Mouse (Mus musculus) embryonic facial prominence, embryonic 15.5 days (tissue): Measurements from ENCODE around the gene Zkscan2. TPM values are rescaled to one million over a fixed set of nuclear protein-coding genes. Genes with fewer than 3 reads are reported as not detected.

Source experiments
- ATAC-seq: fragments of 200-750 bp; cut with Nextera tagmentation; 2 replicates; pipeline ENCODE4 v1.8.0; 2017; ENCODE audit warnings: low read depth, moderate TSS enrichment; ENCODE audit not compliant: insufficient number of reproducible peaks, low FRiP score, low TSS enrichment
- H3K27ac ChIP-seq: fragments of 300-500 bp; sonication (generic); replicated peaks from 2 replicates; pipeline ENCODE4 v1.5.1; 2015; ENCODE audit warnings: mild to moderate bottlenecking, inconsistent platforms
- H3K27me3 ChIP-seq: fragments of 300-500 bp; sonication (generic); 2 replicates; pipeline ENCODE4 v1.6.1; 2015; ENCODE audit warnings: inconsistent platforms
- H3K36me3 ChIP-seq: fragments of 300-500 bp; sonication (generic); 2 replicates; pipeline ENCODE4 v1.6.1; 2015; ENCODE audit warnings: mild to moderate bottlenecking, inconsistent platforms
- H3K4me1 ChIP-seq: fragments of 300-500 bp; sonication (generic); 2 replicates; pipeline ENCODE4 v1.6.1; 2015; ENCODE audit warnings: inconsistent platforms
- H3K4me2 ChIP-seq: fragments of 300-500 bp; sonication (generic); replicated peaks from 2 replicates; pipeline ENCODE4 v1.6.1; 2015; ENCODE audit warnings: mild to moderate bottlenecking, inconsistent platforms
- H3K4me3 ChIP-seq: fragments of 300-500 bp; sonication (generic); replicated peaks from 2 replicates; pipeline ENCODE4 v1.5.1; 2015; ENCODE audit warnings: mild to moderate bottlenecking, inconsistent platforms
- H3K9ac ChIP-seq: fragments of 300-500 bp; sonication (generic); 2 replicates; pipeline ENCODE4 v1.6.1; 2015; ENCODE audit warnings: inconsistent platforms
- H3K9me3 ChIP-seq: fragments of 300-500 bp; sonication (generic); replicated peaks from 2 replicates; pipeline ENCODE4 v1.6.1; 2016; ENCODE audit warnings: inconsistent platforms
- whole genome bisulfite sequencing: fragments of 180-500 bp; shearing (Covaris S2); methylation state at CpG from one replicate; pipeline ENCODE4 v1.1.7; 2015; 5-methylcytosine and 5-hydroxymethylcytosine counted together
- polyA plus RNA-seq: library from polyadenylated mRNA; unstranded; fragments of >200 nt; fragmentation: Nextera tagmentation; extraction: Ambion mirVana; gene quantifications from 2 replicates; pipeline ENCODE4 v1.2.1, GENCODE M21; 2015

Gene Zkscan2
- polyA plus RNA-seq, 1 experiment from 2014 or later, result 3.4 TPM

DNA sequence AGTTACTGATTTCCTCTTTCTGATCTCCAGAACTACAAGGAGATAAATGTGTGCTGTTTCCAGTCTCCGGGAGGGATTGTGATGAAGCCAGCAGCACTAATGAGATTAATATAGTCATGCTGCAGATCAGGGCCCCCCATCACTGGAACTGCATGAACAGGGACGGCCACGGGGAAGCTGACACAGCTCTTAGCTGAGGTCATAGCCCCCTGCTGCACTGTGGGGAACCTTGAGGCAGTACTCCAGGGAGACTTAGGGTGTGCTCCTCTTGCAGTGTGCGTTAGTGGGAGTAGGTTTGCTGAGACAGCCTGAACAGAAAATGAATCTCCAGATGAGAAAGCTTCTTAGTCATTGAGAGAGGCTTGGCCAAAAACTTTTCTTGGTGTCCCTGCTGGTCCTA lies 69.0 kb downstream of the Zkscan2 start:
- WGBS, result 58% methylated on average over 4 of the region's 4 CpGs

DNA sequence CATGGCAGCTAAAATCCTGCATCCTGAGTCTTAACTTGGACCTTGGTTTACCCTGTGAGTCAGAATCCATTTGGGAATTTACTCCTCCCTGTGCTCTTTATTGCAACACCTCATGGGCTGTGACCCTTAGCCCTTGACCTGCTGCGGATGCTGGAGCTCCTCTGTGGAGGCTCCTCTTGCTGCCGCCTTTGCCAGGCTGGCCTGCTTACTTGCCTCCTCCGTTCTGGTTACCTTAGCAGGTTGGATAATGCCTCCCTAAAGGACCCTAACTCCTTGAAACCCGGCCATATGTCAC lies 69.9 kb downstream of the Zkscan2 start:
- Histone ChIP-seq H3K27me3 (no peaks in the 10 kb centered on the region), H3K36me3 (peaks cover 13% of the 10 kb centered on the region), H3K4me3 (no peak overlapping the region), H3K4me1 (no peaks in the 10 kb centered on the region), H3K9ac (no peak overlapping the region), H3K27ac (no peak overlapping the region), H3K9me3 (no peaks in the 10 kb centered on the region), H3K4me2 (no peak overlapping the region)
- no peak for ATAC-seq
- 88% methylated on average over 4 of the region's 4 CpGs for WGBS

More for the DNA sequence above, 69.0 kb downstream of the Zkscan2 start:
- Histone ChIP-seq H3K36me3 (peaks cover 13% of the 10 kb centered on the region; the same call in 1 of the 2 replicates), H3K27ac (no peak overlapping the region), H3K4me2 (no peak overlapping the region), H3K9me3 (no peaks in the 10 kb centered on the region), H3K4me1 (no peaks in the 10 kb centered on the region), H3K9ac (no peak overlapping the region), H3K27me3 (no peaks in the 10 kb centered on the region), H3K4me3 (no peak overlapping the region)
- no peak for ATAC-seq

DNA sequence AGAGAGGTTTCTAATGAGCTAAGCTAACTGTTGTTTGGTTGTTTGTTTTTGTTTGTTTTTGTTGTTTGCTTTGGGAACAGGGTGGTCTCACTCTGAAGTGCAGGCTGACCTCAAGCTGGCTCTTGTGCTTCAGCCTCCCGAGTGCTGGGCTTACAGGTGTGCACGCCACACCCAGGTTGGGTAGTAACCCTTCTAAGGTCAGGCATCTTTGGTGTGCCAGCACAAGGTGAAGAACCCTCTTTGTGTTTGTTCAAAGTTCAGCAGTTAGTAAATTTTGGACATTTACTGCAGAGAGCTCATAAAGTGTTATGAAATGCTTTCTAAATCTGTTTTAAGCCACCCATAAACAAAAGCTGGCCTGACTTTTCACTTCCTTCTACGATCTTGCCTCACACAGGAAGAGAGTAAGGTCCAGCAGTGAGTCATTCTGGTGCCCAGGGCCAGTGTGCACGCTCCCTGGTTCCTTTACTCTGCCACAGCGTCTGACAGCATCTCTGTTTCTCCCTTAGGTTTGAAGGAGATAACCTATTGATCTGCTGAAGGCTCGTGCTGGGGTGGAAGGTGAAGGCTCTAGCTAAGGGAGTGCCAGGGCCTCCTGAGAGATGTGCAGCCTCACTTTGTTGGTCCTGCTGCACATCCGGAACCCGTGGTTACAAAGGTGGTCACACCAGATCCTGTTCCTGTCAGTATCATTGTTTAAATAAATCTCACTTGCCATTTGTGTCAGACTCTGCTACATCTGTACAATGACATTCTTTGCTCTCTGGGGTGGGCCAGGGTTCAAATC lies 70.4 kb downstream of the Zkscan2 start:
- Histone ChIP-seq H3K27me3 (no peaks in the 10 kb centered on the region), H3K4me2 (no peak overlapping the region), H3K4me3 (no peak overlapping the region), H3K9ac (no peak overlapping the region), H3K4me1 (no peaks in the 10 kb centered on the region), H3K36me3 (peaks cover 13% of the 10 kb centered on the region), H3K27ac (no peak overlapping the region), H3K9me3 (no peaks in the 10 kb centered on the region)
- ATAC-seq, result no peak
- 80% methylated on average over 8 of the region's 8 CpGs for WGBS

Other genes starting within 250 kb of the Zkscan2 start
- gene Lcmt1, start 130.7 kb downstream of the Zkscan2 start, polyA plus RNA-seq, result 41.0 and 42.3 TPM in 2 replicates
- 20.4 and 24.2 TPM in 2 replicates for gene Arhgap17, start 130.5 kb downstream of the Zkscan2 start, polyA plus RNA-seq
- not detected in 2 replicates for gene Aqp8, start 38.2 kb downstream of the Zkscan2 start, polyA plus RNA-seq